Mouse (Mus musculus): Measurements from ENCODE around the gene Msx1. TPM values are rescaled to one million over a fixed set of nuclear protein-coding genes. Genes with fewer than 3 reads are reported as not detected.

Gene Msx1
- total RNA-seq, 2 experiments from 2014 or later: 2.7 TPM

GRCm38 (mm10) chr5:37825611-37826445, 1.4 kb upstream of the Msx1 start:
- DNase-seq: no peak

GRCm38 (mm10) chr5:37825111-37825600, 773 bp upstream of the Msx1 start:
- DNase-seq: no peak

DNA sequence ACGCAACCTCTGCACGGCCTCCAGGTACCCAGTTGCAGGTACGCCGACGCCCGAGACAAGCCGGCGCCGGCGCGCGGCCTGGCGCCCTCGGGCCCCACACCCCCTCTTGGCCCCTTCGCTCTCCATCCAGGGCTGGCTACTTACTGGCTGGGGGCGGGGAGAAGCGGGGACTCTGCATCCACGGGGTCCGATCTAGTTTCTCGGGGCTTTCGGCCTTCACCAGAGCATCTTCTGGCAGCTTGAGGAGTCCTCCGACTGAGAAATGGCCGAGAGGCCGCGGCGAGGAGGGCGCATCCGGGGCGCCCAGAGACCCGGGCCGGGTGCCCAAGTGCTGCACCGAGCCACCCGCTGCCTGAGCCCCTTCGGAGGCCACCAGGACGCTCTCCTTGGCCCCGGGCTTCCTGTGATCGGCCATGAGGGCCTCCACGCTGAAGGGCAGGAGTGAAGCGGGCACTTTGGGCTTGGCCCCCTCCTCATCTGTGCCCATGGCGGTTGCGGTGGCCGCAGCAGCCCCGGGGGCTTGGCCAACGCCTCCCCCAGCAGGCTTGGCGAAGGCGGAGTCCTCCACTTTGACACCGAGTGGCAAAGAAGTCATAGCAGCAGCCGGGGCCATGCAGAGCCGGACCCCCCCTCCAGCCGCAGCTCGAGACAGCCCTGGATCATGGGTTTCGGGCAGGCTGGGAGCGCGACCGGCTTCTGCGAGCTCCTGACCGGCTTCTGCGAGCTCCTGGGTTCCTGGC, 492 bp downstream of the Msx1 start:
- DNase-seq: peak; percentile 31

DNA sequence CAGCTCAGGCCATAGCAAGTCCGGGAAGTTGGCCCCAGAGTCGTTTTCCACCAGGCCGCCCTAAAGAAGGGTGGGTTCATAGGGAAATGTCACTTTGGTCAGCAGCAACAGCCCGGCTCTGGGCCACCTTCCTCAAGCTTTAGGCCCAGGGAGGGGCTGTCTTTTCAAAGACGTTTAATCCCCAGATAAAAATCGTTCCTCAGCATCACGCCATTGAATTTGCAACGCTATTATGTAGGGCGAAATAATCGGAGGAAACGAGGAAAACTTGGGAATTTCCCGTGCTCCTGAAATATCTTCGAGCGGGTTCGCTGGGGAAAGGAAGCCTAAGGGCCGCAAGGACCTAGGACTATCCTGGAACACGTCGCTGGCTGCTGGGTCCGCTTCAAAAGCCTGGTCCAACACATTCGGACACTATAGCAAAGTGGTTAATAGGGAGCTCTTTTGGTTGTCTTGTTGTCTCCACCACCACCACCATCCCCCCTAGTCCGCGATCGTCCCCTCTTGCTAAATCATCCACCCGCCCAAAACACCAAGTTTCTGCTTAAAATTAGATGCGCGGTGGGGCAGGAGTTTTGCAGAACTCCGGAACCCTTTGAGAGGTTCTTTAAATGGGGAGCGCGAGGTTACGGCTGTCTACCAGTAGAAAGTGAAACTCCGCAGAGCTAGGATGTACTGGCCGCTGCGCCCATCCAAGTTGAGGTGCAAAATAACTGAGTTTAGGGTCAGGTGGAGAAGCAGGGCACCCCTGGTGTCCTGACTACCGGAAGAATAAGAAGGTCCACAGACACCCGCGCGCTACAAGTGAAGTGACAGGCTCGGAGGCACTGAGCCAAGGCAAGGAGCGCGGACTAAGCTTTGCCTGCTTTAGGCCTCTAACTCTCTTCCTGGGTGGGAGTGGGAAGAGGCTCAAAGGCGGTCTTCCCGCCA, 1.3 kb downstream of the Msx1 start:
- no peak for DNase-seq

DNA sequence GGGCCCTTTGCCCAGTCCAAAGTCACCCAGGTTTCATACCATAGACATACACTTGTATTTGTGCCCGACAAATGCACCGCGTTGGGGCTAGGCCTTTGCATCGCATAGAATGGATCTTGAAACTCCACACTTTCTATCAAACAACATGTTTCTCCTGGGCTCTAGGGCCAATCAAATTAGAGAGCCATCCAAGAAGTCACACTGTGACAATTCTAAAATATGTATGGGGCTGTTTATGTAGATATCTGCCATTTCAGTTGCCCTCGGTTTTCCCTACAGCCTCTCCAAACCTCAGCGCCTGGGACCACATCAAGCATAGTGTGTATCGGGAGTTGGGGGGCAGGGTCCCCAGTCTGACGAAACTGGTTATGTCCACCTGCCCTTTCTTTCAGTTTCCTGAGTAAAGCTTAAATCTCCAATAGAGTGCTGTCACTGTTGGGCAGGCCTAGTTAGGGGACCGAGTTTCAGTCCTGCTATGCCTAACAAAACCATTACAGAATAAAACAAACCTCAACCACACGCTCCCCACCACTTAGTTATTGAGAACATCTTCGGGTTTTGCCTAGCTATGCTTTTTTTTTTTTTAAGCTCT, 2.2 kb downstream of the Msx1 start:
- no peak for DNase-seq

GRCm38 (mm10) chr5:37821111-37821601, 3.2 kb downstream of the Msx1 start:
- no peak for DNase-seq

DNA sequence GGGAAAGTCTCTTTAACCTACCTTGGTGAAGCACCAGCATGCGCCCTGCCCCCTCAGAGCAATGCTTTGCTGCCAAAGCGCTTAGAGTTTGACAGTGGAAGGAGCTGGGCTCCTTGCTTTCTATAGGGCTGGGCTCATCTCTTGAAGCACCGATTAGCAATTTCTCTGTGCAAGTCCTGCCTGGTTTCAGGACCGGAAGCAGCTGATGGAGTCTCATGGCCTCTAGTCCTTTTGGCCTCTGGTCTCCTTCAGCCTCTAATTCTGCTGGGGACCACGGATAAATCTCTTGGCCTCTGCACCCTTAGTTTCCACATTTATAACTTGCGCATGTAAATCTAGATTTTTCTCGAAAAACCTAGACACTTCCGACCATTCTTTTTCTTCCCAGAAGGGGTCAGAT, 3.7 kb downstream of the Msx1 start:
- no peak for DNase-seq

- DNase-seq: no peak
Observed at GRCm38 (mm10) chr5:37819971-37820370, 4.4 kb downstream of the Msx1 start.

GRCm38 (mm10) chr5:37819541-37819940, 4.8 kb downstream of the Msx1 start:
- DNase-seq: no peak

- DNase-seq: no peak
Observed at GRCm38 (mm10) chr5:37818533-37819215, 5.7 kb downstream of the Msx1 start.

DNA sequence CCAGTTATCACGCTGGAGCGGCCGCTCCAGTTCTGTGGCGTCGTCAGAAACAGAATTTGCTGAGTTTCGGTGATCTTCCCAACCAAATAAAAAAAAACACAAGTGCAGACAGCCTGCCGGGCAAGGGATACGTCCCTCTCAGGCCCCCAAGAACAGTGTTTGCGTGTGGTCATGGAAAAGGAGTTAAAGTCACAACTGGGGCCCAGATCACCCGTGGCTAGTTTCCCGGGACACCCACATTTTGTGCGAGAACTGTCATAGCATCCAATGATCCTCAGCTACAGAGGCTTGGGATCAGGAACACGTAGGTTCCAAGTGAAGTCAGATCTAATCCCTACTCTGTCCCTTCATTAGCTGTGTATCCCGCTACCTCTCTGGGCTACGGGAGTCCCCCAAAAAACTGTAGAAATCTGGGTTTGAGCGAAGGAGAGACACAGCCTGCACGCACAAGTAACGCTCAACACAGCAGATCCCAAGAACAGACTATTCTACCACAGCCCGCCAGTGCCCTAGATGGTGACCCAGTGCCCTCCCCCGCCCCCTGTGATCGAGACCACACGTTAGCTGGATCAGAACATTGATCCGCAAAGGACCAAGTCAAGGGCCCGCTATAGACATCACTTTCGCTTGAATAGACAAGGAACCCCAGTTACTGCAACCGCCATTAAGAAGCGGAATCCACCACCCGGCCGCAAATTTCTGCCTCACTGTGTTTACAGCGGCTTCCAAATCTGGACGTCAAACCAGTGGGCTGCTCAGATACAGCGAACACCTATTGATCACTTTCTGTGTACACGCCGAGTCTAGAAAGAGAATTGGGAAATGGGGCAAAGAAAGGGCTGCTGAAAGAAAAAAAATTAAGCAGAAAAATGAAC, 6.5 kb downstream of the Msx1 start:
- DNase-seq: no peak

DNA sequence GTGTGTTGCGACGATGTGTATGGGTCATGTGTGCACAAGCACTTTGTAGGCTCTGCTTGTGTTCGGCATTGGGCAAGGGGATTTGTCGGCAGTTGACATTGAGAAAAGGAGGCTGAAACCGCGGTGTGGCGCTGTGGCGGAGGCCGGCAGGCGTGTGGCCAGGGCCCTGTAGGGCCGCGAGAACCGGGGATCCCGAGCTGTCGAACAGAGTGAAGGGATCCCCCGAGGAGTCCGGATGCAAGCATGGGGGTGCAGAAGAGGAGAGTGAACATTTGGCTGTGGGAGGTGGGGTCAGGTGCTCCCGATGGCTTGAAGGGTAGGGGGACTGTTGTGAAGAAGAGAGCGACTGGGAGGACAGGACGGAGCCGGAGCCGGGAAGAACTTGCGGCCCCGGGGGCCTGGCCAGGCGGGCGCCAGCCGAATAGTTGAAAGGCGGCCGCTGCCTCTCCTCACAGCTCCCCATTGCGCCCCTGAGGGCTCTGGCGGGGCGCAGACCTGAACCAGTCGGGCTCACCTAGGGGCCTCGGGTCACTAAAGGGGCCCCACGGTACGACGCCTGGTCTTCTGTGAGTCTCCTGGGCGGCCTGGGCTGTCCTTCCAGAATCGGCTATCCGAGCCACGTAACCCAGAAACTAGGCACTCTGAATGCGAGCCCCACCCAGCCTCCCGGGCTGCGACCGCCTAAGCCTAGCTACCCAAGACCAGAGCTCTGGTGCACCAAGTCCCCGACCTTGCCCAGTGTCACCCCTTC, 7.3 kb downstream of the Msx1 start:
- DNase-seq: peak; percentile 19

DNA sequence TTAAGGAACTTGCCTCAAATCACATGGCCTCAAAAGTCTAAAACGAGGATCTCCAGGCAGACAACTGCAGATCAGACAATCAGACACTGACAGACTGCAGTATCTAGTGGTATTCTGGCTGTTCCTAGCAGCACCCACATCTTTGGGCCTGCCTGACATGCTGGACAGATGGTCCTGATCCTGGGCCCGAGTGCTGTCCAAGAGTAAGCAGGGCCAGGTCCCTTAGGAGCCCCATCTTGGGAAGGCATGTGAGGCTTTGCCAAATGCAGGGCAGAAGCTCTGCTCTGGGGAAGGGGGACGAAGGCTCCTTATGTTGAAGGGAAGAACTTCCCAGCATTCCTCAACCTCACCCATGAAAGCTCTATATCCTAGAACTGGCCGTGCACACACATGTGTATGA, 8.5 kb downstream of the Msx1 start:
- no peak for DNase-seq

DNA sequence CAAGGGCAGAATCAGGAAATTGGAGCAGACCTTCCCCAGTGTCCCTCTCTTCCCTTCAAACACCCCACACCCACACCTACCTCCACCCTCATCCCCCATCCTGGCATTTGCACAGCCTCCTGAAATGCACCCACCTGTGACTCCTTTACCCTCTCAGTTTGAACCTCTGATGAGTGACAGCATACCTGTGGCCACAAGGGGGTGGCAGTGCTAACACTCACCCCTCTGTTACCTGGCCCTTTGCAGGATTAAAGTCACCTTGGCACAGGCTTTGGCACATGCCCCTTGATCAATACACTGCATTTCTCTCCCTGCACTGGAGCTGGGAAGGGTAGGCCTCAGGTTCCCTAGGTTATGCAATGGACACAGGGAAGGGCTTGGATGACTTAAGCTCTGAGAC, 10.2 kb downstream of the Msx1 start:
- DNase-seq: no peak

DNA sequence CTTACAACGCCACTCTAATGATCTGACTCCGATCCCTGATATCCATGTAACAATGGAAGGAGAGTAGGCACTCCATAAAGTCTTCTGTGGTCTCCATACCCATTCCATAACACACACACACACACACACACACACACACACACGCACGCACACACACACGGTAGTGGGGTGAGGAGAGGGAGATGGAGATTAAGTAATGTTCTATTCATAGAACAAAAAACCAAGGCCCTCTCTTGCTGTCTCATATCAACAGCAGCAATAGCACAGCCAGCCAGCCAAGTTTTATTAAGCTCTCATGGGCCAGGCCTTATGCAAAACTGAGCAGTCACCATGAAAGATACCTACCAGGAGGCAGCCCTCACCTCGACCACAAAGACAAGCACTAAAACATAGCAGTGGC, 19.1 kb downstream of the Msx1 start:
- no peak for DNase-seq

GRCm38 (mm10) chr5:37804512-37805118, 19.8 kb downstream of the Msx1 start:
- DNase-seq: peak; percentile 46

DNA sequence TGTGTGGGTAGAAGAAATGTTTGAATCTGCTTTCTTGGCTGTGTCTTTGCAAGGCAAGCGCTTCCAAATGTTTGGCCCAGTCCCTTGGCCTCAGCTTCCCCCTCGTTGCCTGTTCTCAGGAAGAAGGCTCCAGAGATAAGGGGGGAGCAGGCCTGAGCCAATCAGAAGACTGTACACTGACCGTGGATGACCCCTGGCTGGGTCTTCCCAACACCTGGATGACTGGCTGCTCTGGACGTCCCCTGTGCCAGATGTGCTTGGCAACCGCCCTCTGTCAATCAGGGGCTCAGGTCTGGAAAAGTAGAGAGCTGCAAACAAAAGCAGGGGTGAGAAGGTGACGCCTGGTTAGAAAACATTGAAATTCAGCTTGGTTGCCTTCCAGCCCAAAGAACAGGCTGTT, 27.1 kb downstream of the Msx1 start:
- DNase-seq: peak; percentile 76

DNA sequence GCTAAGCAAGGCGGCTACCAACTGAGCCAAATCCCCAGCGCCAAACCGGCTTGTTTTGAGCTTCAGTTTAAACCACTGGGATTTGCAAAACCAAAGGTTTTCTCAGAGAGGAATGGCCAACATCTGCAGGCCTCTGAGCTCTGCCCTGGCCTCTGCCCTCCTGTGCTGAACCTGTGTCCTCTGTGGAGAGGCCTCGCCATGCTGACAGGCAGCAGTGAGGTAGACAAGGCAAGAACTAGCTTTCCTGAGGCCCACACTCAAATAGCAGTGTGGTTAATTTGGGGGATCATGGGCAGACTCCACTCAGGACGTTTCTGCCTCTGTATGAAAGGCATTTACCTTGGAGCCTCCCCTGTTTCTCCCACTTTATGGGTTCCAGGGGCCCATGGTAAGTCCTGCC, 27.6 kb downstream of the Msx1 start:
- DNase-seq: no peak

DNA sequence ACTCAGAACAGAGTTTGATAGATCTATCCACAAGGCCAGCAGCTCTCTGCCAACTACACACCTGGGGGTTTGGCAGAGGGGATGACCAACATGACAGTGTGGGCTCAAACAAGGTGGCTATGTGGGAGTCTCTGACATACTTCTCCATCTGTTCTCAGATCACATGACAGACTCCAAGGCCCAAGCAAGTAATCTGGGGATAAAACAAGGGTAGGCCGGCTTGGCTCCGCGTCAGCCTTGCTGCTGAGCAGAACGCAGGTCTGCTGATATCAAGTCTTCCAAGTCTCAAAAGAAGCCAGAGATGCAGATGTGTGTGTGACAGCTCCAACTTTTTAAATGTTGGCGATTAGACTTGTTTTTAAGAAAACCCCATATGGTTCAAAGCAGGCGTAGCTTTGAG, 28.7 kb downstream of the Msx1 start:
- DNase-seq: no peak

Measured in gastrocnemius, postnatal 25 days (tissue).